Mouse (Mus musculus) CH12.LX (cell line): ENCODE results near the gene Arhgap5.

Experiments
- CTCF ChIP-seq, 2 experiments: IDR thresholded peaks in 1 of 2; conservative IDR thresholded peaks in 1 of 2; 2 replicates each; pipeline ENCODE4 v1.5.1; 2011 to 2012; ENCODE audit warnings: low read depth in 2 of 2, low read length in 2 of 2, improper control_type of control experiment in 1 of 2, inconsistent platforms in 1 of 2, mild to moderate bottlenecking in 1 of 2, moderate library complexity in 1 of 2
- E2F4 ChIP-seq: IDR thresholded peaks from 2 replicates; pipeline ENCODE4 v1.6.1; 2011; ENCODE audit warnings: low read depth, low read length, improper control_type of control experiment; ENCODE audit not compliant: insufficient replicate concordance
- EP300 ChIP-seq: IDR thresholded peaks from 2 replicates; pipeline ENCODE4 v1.6.1; 2011; ENCODE audit warnings: low read length, improper control_type of control experiment
- GABPA ChIP-seq: IDR thresholded peaks from 2 replicates; pipeline ENCODE4 v1.6.1; 2012; ENCODE audit warnings: low read depth, low read length, improper control_type of control experiment, inconsistent platforms; ENCODE audit not compliant: insufficient replicate concordance
- MEF2A ChIP-seq: IDR thresholded peaks from 2 replicates; pipeline ENCODE4 v1.6.1; 2014; ENCODE audit warnings: low read depth, mild to moderate bottlenecking, inconsistent platforms, low read length, improper control_type of control experiment, borderline replicate concordance
- POLR2A ChIP-seq: IDR thresholded peaks from 2 replicates; pipeline ENCODE4 v1.6.1; 2011; ENCODE audit warnings: low read depth, mild to moderate bottlenecking, improper control_type of control experiment, low read length
- TBP ChIP-seq: conservative IDR thresholded peaks from 2 replicates; pipeline ENCODE4 v1.6.1; 2011; ENCODE audit warnings: low read depth, low read length, improper control_type of control experiment
- TCF12 ChIP-seq: IDR thresholded peaks from 2 replicates; pipeline ENCODE4 v1.6.1; 2014; ENCODE audit warnings: low read depth, mild to moderate bottlenecking, inconsistent platforms, low read length, improper control_type of control experiment
- ZKSCAN1 ChIP-seq: IDR thresholded peaks from 2 replicates; pipeline ENCODE4 v1.6.1; 2012; ENCODE audit warnings: low read depth, inconsistent platforms, low read length, improper control_type of control experiment, borderline replicate concordance
- ZNF384 ChIP-seq: IDR thresholded peaks from 2 replicates; pipeline ENCODE4 v1.6.1; 2012; ENCODE audit warnings: low read depth, low read length, improper control_type of control experiment, inconsistent platforms

DNA sequence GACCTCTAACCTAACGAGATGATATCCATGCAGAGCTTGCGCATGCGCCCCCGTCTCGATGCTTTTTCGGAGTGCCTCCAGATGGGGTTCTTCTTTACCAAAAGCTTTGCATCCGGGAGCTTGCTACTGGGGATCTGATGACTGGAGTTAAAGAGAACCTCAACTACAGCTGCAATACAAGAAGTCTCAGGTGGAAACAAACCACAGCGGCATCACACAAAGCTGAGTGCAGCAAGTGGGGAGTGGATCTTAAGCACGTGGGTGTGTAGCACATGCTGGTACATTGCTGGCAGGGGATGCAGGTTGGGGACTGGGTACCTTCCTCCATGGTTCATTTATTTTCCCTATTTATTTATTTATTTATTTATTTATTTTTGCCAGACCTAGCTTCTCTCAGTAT is 22.9 kb upstream of the Arhgap5 start:
- TF ChIP-seq CTCF (conservative IDR thresholded peaks at IDR 0.05 in 1 of 2, IDR thresholded peaks at IDR 0.05 in 1 of 2; ENCODE audit: low read depth in 2 of 2, low read length in 2 of 2): no peak
- TF ChIP-seq GABPA: no peak
- TF ChIP-seq ZNF384: no peak
- TF ChIP-seq POLR2A: no peak
- no peak for TF ChIP-seq E2F4
- no peak for TF ChIP-seq EP300
- TF ChIP-seq MEF2A: no peak
- TF ChIP-seq TBP: no peak
- no peak for TF ChIP-seq ZKSCAN1
- TF ChIP-seq TCF12: no peak
